Mouse (Mus musculus) cortical plate, adult 2 months (tissue): ENCODE measurements around the gene BC030499.

Source experiments
- CTCF ChIP-seq: fragments of 200-500 bp; IDR thresholded peaks from 2 replicates; pipeline ENCODE4 v1.5.1; 2011; ENCODE audit warnings: mild to moderate bottlenecking, control low read depth, low read length; ENCODE audit not compliant: insufficient read depth; ENCODE audit errors: extremely low read depth
- POLR2A ChIP-seq: fragments of 200-500 bp; IDR thresholded peaks from 2 replicates; pipeline ENCODE4 v1.6.1; 2011; ENCODE audit warnings: mild to moderate bottlenecking, low read length, control low read depth; ENCODE audit not compliant: insufficient read depth; ENCODE audit errors: extremely low read depth

GRCm38 (mm10) chr11:78324000-78324785 is 33.6 kb downstream of the BC030499 start:
- no peak for TF ChIP-seq CTCF
- TF ChIP-seq POLR2A: no peak
